Mouse (Mus musculus) skeletal muscle tissue, postnatal 0 days (tissue): Measurements from ENCODE around the gene Olfr968. TPM values are rescaled to one million over a fixed set of nuclear protein-coding genes. Genes with fewer than 3 reads are reported as not detected.

Experiments used
- polyA plus RNA-seq: library from polyadenylated mRNA; unstranded; fragments of >200 nt; fragmentation: Nextera tagmentation; extraction: Ambion mirVana; gene quantifications from 2 replicates; pipeline ENCODE4 v1.2.1, GENCODE M21; 2015

The Olfr968 gene
- not detected in 2 replicates for polyA plus RNA-seq

GRCm38 (mm10) chr9:39783153-39783552 is at the start of gene Olfr968:
Olfr968 (minus strand) TSS chr9:39783253.

GRCm38 (mm10) chr9:39808560-39808959 is 25.5 kb upstream of the Olfr968 start, which contains the start of gene Olfr970:
Olfr970 (plus strand) TSS chr9:39808860.

DNA sequence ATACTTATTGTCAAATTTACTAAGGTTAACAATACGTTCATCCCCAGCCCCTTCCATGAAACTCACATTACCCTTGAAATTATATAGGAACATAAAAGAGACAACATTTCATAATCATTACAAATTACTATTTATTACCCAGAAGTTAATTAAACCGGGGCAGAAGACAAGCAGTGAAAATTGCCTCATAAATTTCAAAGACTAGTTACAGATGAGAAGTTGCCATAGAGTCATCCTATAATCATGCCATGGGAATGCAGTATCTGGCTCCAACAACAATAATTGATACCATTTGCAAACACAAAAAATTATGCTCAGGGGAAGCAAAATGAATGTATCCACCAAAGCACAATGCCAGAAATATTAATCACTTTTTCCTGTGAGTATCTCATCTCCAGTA is 7.5 kb upstream of the Olfr968 start, which contains the start of gene Olfr969:
Gene Olfr969 (plus strand): TSS at position 388 of the 400 bp plus-strand sequence.

DNA sequence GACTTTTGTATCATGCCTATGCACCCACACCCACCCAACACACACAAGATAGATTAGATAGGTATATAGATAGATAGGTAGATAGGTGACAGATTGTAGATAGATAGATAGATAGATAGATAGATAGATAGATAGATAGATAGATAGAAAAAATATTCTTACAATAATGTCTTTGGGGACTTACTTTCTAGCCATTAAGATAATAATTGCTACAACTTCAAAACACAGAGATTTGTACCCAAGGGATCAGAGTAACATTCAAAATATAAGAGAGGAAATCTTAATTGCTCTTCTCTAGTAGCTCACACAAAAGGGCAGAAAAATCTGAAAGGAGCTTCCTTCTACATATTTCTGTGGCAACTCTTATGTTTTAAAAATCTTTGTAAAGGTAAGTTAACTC is 37.1 kb downstream of the Olfr968 start, which contains the start of gene Olfr967:
Gene Olfr967 (plus strand): TSS at position 301 of the 400 bp plus-strand sequence.

DNA sequence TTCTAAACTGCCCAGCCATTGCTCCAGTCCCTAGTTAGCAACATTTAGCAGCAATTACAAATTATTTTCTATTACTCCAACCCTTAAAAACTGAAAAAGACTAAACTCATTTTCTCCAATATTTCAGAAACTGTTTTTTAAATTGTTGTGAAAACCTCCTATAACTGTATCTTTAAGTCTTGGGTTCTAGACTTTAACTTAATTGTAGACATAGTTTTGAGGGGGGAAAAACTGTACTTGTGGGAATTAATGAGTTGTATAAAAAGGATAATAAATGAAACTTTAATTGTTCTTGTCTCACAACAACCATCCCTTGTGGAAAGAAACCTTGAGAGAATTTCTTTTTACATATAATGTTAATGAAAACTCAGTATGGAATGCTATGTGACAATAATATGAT is 52.4 kb downstream of the Olfr968 start, which contains the start of gene Olfr150:
Gene Olfr150 (plus strand): TSS at position 301 of the 400 bp plus-strand sequence.

Other genes starting within 250 kb of the Olfr968 start
- gene Olfr958, start 229.2 kb downstream of the Olfr968 start, polyA plus RNA-seq = not detected in 2 replicates
- not detected in 2 replicates for gene Olfr959, start 207.7 kb downstream of the Olfr968 start, polyA plus RNA-seq
- 294 and 327 TPM in 2 replicates for gene AW551984, start 178.8 kb downstream of the Olfr968 start, polyA plus RNA-seq
- gene Olfr148, start 172.6 kb downstream of the Olfr968 start, polyA plus RNA-seq = not detected in 2 replicates
- gene Olfr960, start 161.9 kb downstream of the Olfr968 start, polyA plus RNA-seq = not detected in 2 replicates
- gene Olfr961, start 138.2 kb downstream of the Olfr968 start, polyA plus RNA-seq = not detected in 2 replicates
- gene Olfr963, start 116.0 kb downstream of the Olfr968 start, polyA plus RNA-seq = not detected in 2 replicates
- not detected in 2 replicates for gene Olfr149, start 76.1 kb downstream of the Olfr968 start, polyA plus RNA-seq
- not detected in 2 replicates for gene Olfr965, start 71.9 kb downstream of the Olfr968 start, polyA plus RNA-seq
- gene Olfr150, start 52.3 kb downstream of the Olfr968 start, polyA plus RNA-seq = not detected in 2 replicates
- gene Olfr967, start 37.0 kb downstream of the Olfr968 start, polyA plus RNA-seq = not detected in 2 replicates
- not detected in 2 replicates for gene Olfr969, start 7.7 kb upstream of the Olfr968 start, polyA plus RNA-seq
- gene Olfr970, start 25.6 kb upstream of the Olfr968 start, polyA plus RNA-seq = not detected in 2 replicates
- gene Olfr971, start 53.6 kb upstream of the Olfr968 start, polyA plus RNA-seq = not detected in 2 replicates
- gene Olfr972, start 83.2 kb upstream of the Olfr968 start, polyA plus RNA-seq = not detected in 2 replicates
- not detected in 2 replicates for gene Olfr229, start 124.1 kb upstream of the Olfr968 start, polyA plus RNA-seq
- gene Olfr974, start 154.2 kb upstream of the Olfr968 start, polyA plus RNA-seq = not detected in 2 replicates
- not detected in 2 replicates for gene Olfr975, start 168.8 kb upstream of the Olfr968 start, polyA plus RNA-seq
- not detected in 2 replicates for gene Olfr976, start 177.9 kb upstream of the Olfr968 start, polyA plus RNA-seq
- gene Olfr978, start 208.9 kb upstream of the Olfr968 start, polyA plus RNA-seq = not detected in 2 replicates
- gene Olfr979, start 220.2 kb upstream of the Olfr968 start, polyA plus RNA-seq = not detected in 2 replicates
- not detected in 2 replicates for gene Olfr980, start 226.3 kb upstream of the Olfr968 start, polyA plus RNA-seq
- gene Olfr981, start 238.2 kb upstream of the Olfr968 start, polyA plus RNA-seq = not detected in 2 replicates